Mouse (Mus musculus): Measurements from ENCODE around the gene Gtsf1. TPM values are rescaled to one million over a fixed set of nuclear protein-coding genes. Genes with fewer than 3 reads are reported as not detected.

The Gtsf1 gene
- polyA plus RNA-seq, 1 experiment from 2014 or later: not detected

- 80% methylated on average over 1 of the region's 1 CpGs for whole genome bisulfite sequencing
Observed at GRCm38 (mm10) chr15:103361269-103361668, 69.0 kb downstream of the Gtsf1 start.

GRCm38 (mm10) chr15:103359869-103360602 lies 70.2 kb downstream of the Gtsf1 start:
- Histone ChIP-seq H3K36me3 (no peaks in the 10 kb centered on the region), H3K9ac (no peak overlapping the region), H3K27ac (no peak overlapping the region), H3K9me3 (no peaks in the 10 kb centered on the region), H3K4me3 (no peak overlapping the region), H3K4me1 (replicated peaks) (peaks cover 6% of the 10 kb centered on the region; the same call in 1 of the 2 replicates), H3K27me3 (peaks cover 8% of the 10 kb centered on the region), H3K4me2 (no peak overlapping the region)
- no peak for ATAC-seq (ENCODE audit: low FRiP score)
- 93% methylated on average over 5 of the region's 5 CpGs for WGBS

More at GRCm38 (mm10) chr15:103361269-103361668, 69.0 kb downstream of the Gtsf1 start:
- Histone ChIP-seq H3K4me3 (no peak overlapping the region), H3K4me2 (no peak overlapping the region), H3K27me3 (peaks cover 20% of the 10 kb centered on the region), H3K4me1 (replicated peaks) (peaks cover 18% of the 10 kb centered on the region), H3K36me3 (no peaks in the 10 kb centered on the region), H3K9me3 (no peaks in the 10 kb centered on the region), H3K27ac (no peak overlapping the region), H3K9ac (no peak overlapping the region)
- no peak for ATAC-seq (ENCODE audit: low FRiP score)

GRCm38 (mm10) chr15:103359122-103359510 lies 71.2 kb downstream of the Gtsf1 start:
- H3K27ac ChIP-seq: no peak overlapping the region
- no peak overlapping the region for H3K4me3 ChIP-seq
- H3K4me2 ChIP-seq: no peak overlapping the region
- H3K27me3 ChIP-seq: no peaks in the 10 kb centered on the region
- H3K4me1 ChIP-seq (replicated peaks): peaks cover 6% of the 10 kb centered on the region; the same call in 1 of the 2 replicates
- 77% methylated on average over 1 of the region's 1 CpGs for WGBS
- no peaks in the 10 kb centered on the region for H3K36me3 ChIP-seq
- no peak for ATAC-seq (ENCODE audit: low FRiP score)
- H3K9me3 ChIP-seq: no peaks in the 10 kb centered on the region
- H3K9ac ChIP-seq: no peak overlapping the region

GRCm38 (mm10) chr15:103358278-103359121 lies 71.8 kb downstream of the Gtsf1 start:
- Histone ChIP-seq H3K4me3 (no peak overlapping the region), H3K9ac (no peak overlapping the region), H3K4me2 (no peak overlapping the region), H3K9me3 (no peaks in the 10 kb centered on the region), H3K4me1 (replicated peaks) (peaks cover 6% of the 10 kb centered on the region; the same call in 1 of the 2 replicates), H3K27me3 (no peaks in the 10 kb centered on the region), H3K27ac (no peak overlapping the region), H3K36me3 (no peaks in the 10 kb centered on the region)
- WGBS: 46% methylated on average over 4 of the region's 4 CpGs
- ATAC-seq (ENCODE audit: low FRiP score): no peak

GRCm38 (mm10) chr15:103357817-103358216 lies 72.5 kb downstream of the Gtsf1 start:
- Histone ChIP-seq H3K9me3 (no peaks in the 10 kb centered on the region), H3K4me2 (no peak overlapping the region), H3K27me3 (no peaks in the 10 kb centered on the region), H3K36me3 (no peaks in the 10 kb centered on the region), H3K4me3 (no peak overlapping the region), H3K9ac (no peak overlapping the region), H3K4me1 (replicated peaks) (peaks cover 6% of the 10 kb centered on the region; the same call in 1 of the 2 replicates), H3K27ac (no peak overlapping the region)
- 86% methylated on average over 4 of the region's 4 CpGs for WGBS
- no peak for ATAC-seq (ENCODE audit: low FRiP score)

GRCm38 (mm10) chr15:103356130-103356529 lies 74.1 kb downstream of the Gtsf1 start:
- no peaks in the 10 kb centered on the region for H3K27me3 ChIP-seq
- H3K4me3 ChIP-seq: no peak overlapping the region
- H3K9me3 ChIP-seq: no peaks in the 10 kb centered on the region
- H3K4me1 ChIP-seq (replicated peaks): peaks cover 6% of the 10 kb centered on the region; the same call in 1 of the 2 replicates
- H3K9ac ChIP-seq: no peak overlapping the region
- H3K27ac ChIP-seq: no peak overlapping the region
- no peak for ATAC-seq (ENCODE audit: low FRiP score)
- 80% methylated on average over 4 of the region's 4 CpGs for WGBS
- no peaks in the 10 kb centered on the region for H3K36me3 ChIP-seq
- H3K4me2 ChIP-seq: no peak overlapping the region

GRCm38 (mm10) chr15:103355420-103355819 lies 74.8 kb downstream of the Gtsf1 start:
- peaks cover 6% of the 10 kb centered on the region; the same call in 1 of the 2 replicates for H3K4me1 ChIP-seq (replicated peaks)
- 86% methylated on average over 4 of the region's 4 CpGs for WGBS
- H3K27me3 ChIP-seq: no peaks in the 10 kb centered on the region
- no peak overlapping the region for H3K27ac ChIP-seq
- H3K4me2 ChIP-seq: no peak overlapping the region
- H3K4me3 ChIP-seq: no peak overlapping the region
- ATAC-seq (ENCODE audit: low FRiP score): no peak
- no peak overlapping the region for H3K9ac ChIP-seq
- no peaks in the 10 kb centered on the region for H3K9me3 ChIP-seq
- no peaks in the 10 kb centered on the region for H3K36me3 ChIP-seq

- WGBS: 93% methylated on average over 2 of the region's 2 CpGs
Observed at GRCm38 (mm10) chr15:103354690-103355089, 75.6 kb downstream of the Gtsf1 start.

GRCm38 (mm10) chr15:103353511-103354256 lies 76.6 kb downstream of the Gtsf1 start:
- H3K4me1 ChIP-seq (replicated peaks): 0 out of 2 replicates have a peak, but pooled peaks cover 2% of the 10 kb centered on the region
- H3K27ac ChIP-seq: no peak overlapping the region
- H3K27me3 ChIP-seq: no peaks in the 10 kb centered on the region
- no peak overlapping the region for H3K4me2 ChIP-seq
- H3K4me3 ChIP-seq: no peak overlapping the region
- H3K9me3 ChIP-seq: no peaks in the 10 kb centered on the region
- H3K36me3 ChIP-seq: no peaks in the 10 kb centered on the region
- 90% methylated on average over 11 of the region's 11 CpGs for WGBS
- ATAC-seq (ENCODE audit: low FRiP score): no peak
- H3K9ac ChIP-seq: no peak overlapping the region

More at GRCm38 (mm10) chr15:103354690-103355089, 75.6 kb downstream of the Gtsf1 start:
- no peak overlapping the region for H3K27ac ChIP-seq
- ATAC-seq (ENCODE audit: low FRiP score): no peak
- no peaks in the 10 kb centered on the region for H3K9me3 ChIP-seq
- no peaks in the 10 kb centered on the region for H3K36me3 ChIP-seq
- no peak overlapping the region for H3K9ac ChIP-seq
- peaks cover 6% of the 10 kb centered on the region; the same call in 1 of the 2 replicates for H3K4me1 ChIP-seq (replicated peaks)
- H3K4me2 ChIP-seq: no peak overlapping the region
- H3K4me3 ChIP-seq: no peak overlapping the region
- no peaks in the 10 kb centered on the region for H3K27me3 ChIP-seq

GRCm38 (mm10) chr15:103352856-103353255 lies 77.4 kb downstream of the Gtsf1 start:
- H3K36me3 ChIP-seq: no peaks in the 10 kb centered on the region
- H3K4me1 ChIP-seq (replicated peaks): no peaks in the 10 kb centered on the region
- H3K27me3 ChIP-seq: no peaks in the 10 kb centered on the region
- no peak overlapping the region for H3K4me2 ChIP-seq
- H3K27ac ChIP-seq: no peak overlapping the region
- 0 out of 2 replicates have a peak, but pooled peaks have one; percentile 32 for ATAC-seq (ENCODE audit: low FRiP score)
- 56% methylated on average over 4 of the region's 4 CpGs for WGBS
- H3K9me3 ChIP-seq: no peaks in the 10 kb centered on the region
- H3K9ac ChIP-seq: no peak overlapping the region
- no peak overlapping the region for H3K4me3 ChIP-seq

Data from hindbrain, embryonic 13.5 days (tissue).